Mouse (Mus musculus) adrenal gland, postnatal 14 days (tissue): ENCODE measurements around the gene F2r. TPM values are rescaled to one million over a fixed set of nuclear protein-coding genes. Genes with fewer than 3 reads are reported as not detected.

Experiments
- DNase-seq: peaks from one replicate; pipeline ENCODE4 v3.0.0; 2021; ENCODE audit warnings: mixed read lengths
- total RNA-seq: library from RNA; stranded (reverse); gene quantifications from 2 replicates; pipeline ENCODE4 v1.2.3, GENCODE M21; 2021

Gene F2r
- total RNA-seq, 1 experiment from 2014 or later = 98.8 TPM

GRCm38 (mm10) chr13:95632144-95632543, 13.9 kb upstream of the F2r start:
- no peak for DNase-seq

- no peak for DNase-seq
These were observed 12.5 kb upstream of the F2r start for GRCm38 (mm10) chr13:95630747-95631146.

GRCm38 (mm10) chr13:95629751-95630150, 11.5 kb upstream of the F2r start:
- DNase-seq = no peak

GRCm38 (mm10) chr13:95626696-95627095, 8.4 kb upstream of the F2r start:
- DNase-seq = peak; percentile 49

- no peak for DNase-seq
These were observed 4.8 kb upstream of the F2r start for GRCm38 (mm10) chr13:95623042-95623441.

GRCm38 (mm10) chr13:95621563-95621962, 3.3 kb upstream of the F2r start:
- no peak for DNase-seq

GRCm38 (mm10) chr13:95618859-95619258, 572 bp upstream of the F2r start:
- no peak for DNase-seq

- DNase-seq = no peak
These were observed 566 bp downstream of the F2r start for GRCm38 (mm10) chr13:95617671-95618171.

- no peak for DNase-seq
These were observed 1.1 kb downstream of the F2r start for GRCm38 (mm10) chr13:95617082-95617670.

GRCm38 (mm10) chr13:95616512-95616911, 1.8 kb downstream of the F2r start:
- DNase-seq = no peak

GRCm38 (mm10) chr13:95614757-95615156, 3.5 kb downstream of the F2r start:
- no peak for DNase-seq

- no peak for DNase-seq
These were observed 6.0 kb downstream of the F2r start for GRCm38 (mm10) chr13:95612243-95612642.

- DNase-seq = no peak
These were observed 6.5 kb downstream of the F2r start for GRCm38 (mm10) chr13:95611752-95612151.

GRCm38 (mm10) chr13:95610786-95611562, 7.3 kb downstream of the F2r start:
- DNase-seq = peak; percentile 46

- no peak for DNase-seq
These were observed 9.2 kb downstream of the F2r start for GRCm38 (mm10) chr13:95609088-95609420.

GRCm38 (mm10) chr13:95608416-95609087, 9.7 kb downstream of the F2r start:
- no peak for DNase-seq

GRCm38 (mm10) chr13:95607019-95607418, 11.3 kb downstream of the F2r start:
- peak; percentile 49 for DNase-seq

GRCm38 (mm10) chr13:95604288-95604687, 14.0 kb downstream of the F2r start:
- DNase-seq = no peak

- no peak for DNase-seq
These were observed 18.4 kb downstream of the F2r start for GRCm38 (mm10) chr13:95599833-95600359.

GRCm38 (mm10) chr13:95598232-95598920, 19.9 kb downstream of the F2r start:
- DNase-seq = no peak

- DNase-seq = no peak
These were observed 20.7 kb downstream of the F2r start for GRCm38 (mm10) chr13:95597578-95597977.

GRCm38 (mm10) chr13:95596689-95597088, 21.6 kb downstream of the F2r start:
- no peak for DNase-seq
